Mouse (Mus musculus) myocyte (in vitro differentiated cells): ENCODE results near the gene A630095N17Rik. TPM values are rescaled to one million over a fixed set of nuclear protein-coding genes. Genes with fewer than 3 reads are reported as not detected.
A peak's percentile ranks its signal among the peaks of the same experiment; 100 is the strongest.

ENCODE experiments used
- H3K27me3 ChIP-seq: one replicate; pipeline ENCODE4 v1.6.1; 2011; ENCODE audit not compliant: control insufficient read depth, insufficient read depth, insufficient read length
- H3K36me3 ChIP-seq: one replicate; pipeline ENCODE4 v1.6.1; 2011; ENCODE audit not compliant: control insufficient read depth, insufficient read depth
- H3K4me2 ChIP-seq: one replicate; pipeline ENCODE4 v1.6.1; 2011; ENCODE audit warnings: low read depth, control low read depth
- H3K4me3 ChIP-seq: one replicate; pipeline ENCODE4 v1.5.1; 2011; ENCODE audit warnings: mild to moderate bottlenecking, control low read depth, moderate library complexity
- H3K79me2 ChIP-seq: one replicate; pipeline ENCODE4 v1.6.1; 2011; ENCODE audit not compliant: control insufficient read depth, insufficient read depth
- H3ac ChIP-seq: one replicate; pipeline ENCODE4 v1.6.1; 2011; ENCODE audit not compliant: control insufficient read depth, insufficient read length
- CEBPB ChIP-seq: IDR thresholded peaks from 2 replicates; pipeline ENCODE4 v1.6.1; 2011; ENCODE audit warnings: mild to moderate bottlenecking, moderate library complexity; ENCODE audit not compliant: poor library complexity, insufficient read depth, severe bottlenecking
- E2F4 ChIP-seq: IDR thresholded peaks from one replicate; pipeline ENCODE4 v1.6.1; 2011; ENCODE audit warnings: mild to moderate bottlenecking, control low read depth, moderate library complexity; ENCODE audit not compliant: insufficient read depth
- MAX ChIP-seq: IDR thresholded peaks from one replicate; pipeline ENCODE4 v1.6.1; 2011; ENCODE audit warnings: low read depth, mild to moderate bottlenecking, control low read depth
- MYOD1 ChIP-seq, 3 experiments: IDR thresholded peaks; one replicate each; pipeline ENCODE4 v1.6.1; 2011; ENCODE audit warnings: control low read depth in 2 of 3, low read depth in 2 of 3, mild to moderate bottlenecking in 2 of 3, moderate library complexity in 1 of 3; ENCODE audit not compliant: insufficient read length in 2 of 3, control insufficient read depth in 1 of 3
- MYOG ChIP-seq, 3 experiments: IDR thresholded peaks; one replicate each; pipeline ENCODE4 v1.6.1; 2011; ENCODE audit warnings: control low read depth in 2 of 3, low read depth in 2 of 3, mild to moderate bottlenecking in 2 of 3; ENCODE audit not compliant: insufficient read length in 2 of 3, control insufficient read depth in 1 of 3, insufficient read depth in 1 of 3
- POLR2A ChIP-seq: IDR thresholded peaks from one replicate; pipeline ENCODE4 v1.6.1; 2011; ENCODE audit warnings: low read depth, mild to moderate bottlenecking, control low read depth, moderate library complexity; ENCODE audit not compliant: insufficient read length
- POLR2AphosphoS2 ChIP-seq: IDR thresholded peaks from one replicate; pipeline ENCODE4 v1.6.1; 2011; ENCODE audit warnings: low read depth, control low read depth; ENCODE audit not compliant: insufficient read length
- REST ChIP-seq: IDR thresholded peaks from one replicate; pipeline ENCODE4 v1.6.1; 2011; ENCODE audit warnings: mild to moderate bottlenecking, control low read depth, moderate library complexity; ENCODE audit not compliant: insufficient read depth, insufficient read length
- SRF ChIP-seq: IDR thresholded peaks from one replicate; pipeline ENCODE4 v1.6.1; 2011; ENCODE audit warnings: low read depth; ENCODE audit not compliant: control insufficient read depth, insufficient read length
- TCF12 ChIP-seq: IDR thresholded peaks from one replicate; pipeline ENCODE4 v1.6.1; 2011; ENCODE audit warnings: mild to moderate bottlenecking, control low read depth; ENCODE audit not compliant: poor library complexity, insufficient read depth, severe bottlenecking
- TCF3 ChIP-seq: IDR thresholded peaks from one replicate; pipeline ENCODE4 v1.6.1; 2011; ENCODE audit warnings: low read depth, control low read depth; ENCODE audit not compliant: insufficient read length
- USF1 ChIP-seq: IDR thresholded peaks from one replicate; pipeline ENCODE4 v1.6.1; 2011; ENCODE audit warnings: low read depth, mild to moderate bottlenecking, control low read depth, moderate library complexity
- polyA plus RNA-seq: library from polyadenylated mRNA; unstranded; fragments of >200 nt; fragmentation: generic; extraction: Trizol; gene quantifications from one replicate; pipeline ENCODE4 v1.2.1, GENCODE M21; 2012; ENCODE audit warnings: missing spikeins

Gene A630095N17Rik
- polyA plus RNA-seq, 1 experiment = 0.11 TPM

DNA sequence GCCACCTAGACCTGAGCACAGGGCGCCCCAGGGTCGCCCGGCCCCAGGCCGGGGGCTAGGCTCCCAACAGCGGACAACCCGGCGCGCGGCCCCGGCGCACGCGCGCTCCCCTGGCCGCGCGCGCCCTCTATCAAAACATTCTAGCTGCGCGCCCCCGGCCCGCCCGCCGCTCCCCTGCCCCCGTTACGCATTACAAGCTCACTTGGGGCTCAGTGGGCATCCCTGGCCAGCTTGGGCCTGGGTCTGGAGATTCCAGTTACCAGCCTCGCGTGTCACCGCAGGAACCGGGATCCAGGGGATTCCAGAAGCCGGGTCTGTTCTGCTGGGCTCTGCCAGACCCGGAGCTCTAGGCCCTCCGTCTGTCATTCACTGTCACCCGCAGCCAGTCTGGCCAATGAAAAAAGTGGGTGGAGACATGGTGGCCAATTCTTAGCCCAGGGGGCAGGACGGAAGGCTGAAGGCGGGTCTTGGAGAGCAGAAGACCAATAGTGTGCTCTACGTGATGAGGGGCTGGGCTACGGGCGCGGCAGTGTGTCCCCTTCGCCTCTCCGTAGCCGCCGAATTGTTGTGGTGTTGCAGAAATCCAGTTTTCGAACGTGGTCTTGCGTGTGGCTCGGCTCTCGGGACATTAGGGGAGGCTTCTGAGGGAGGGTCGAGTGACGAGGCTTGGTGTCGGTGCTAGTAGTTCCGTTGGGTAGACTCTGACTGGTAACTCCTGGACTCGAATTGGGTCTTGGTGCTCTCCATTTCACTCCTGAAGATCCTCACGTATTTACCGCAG lies 40.1 kb downstream of the A630095N17Rik start, which contains the start of the genes Ankzf1 and Atg9a:
Gene Ankzf1, plus strand, starts transcription at position 530 of the 781 bp plus-strand sequence.
Gene Atg9a, minus strand, starts transcription at position 575 of the 781 bp plus-strand sequence.
- Histone ChIP-seq H3ac (peak within 1 kb of the TSS; percentile 89), H3K79me2 (peaks cover 6% of the 10 kb centered on the region), H3K4me2 (peak within 1 kb of the TSS; percentile 93), H3K36me3 (peaks cover 22% of the 10 kb centered on the region), H3K27me3 (no peaks in the 10 kb centered on the region), H3K4me3 (peak within 1 kb of the TSS; percentile 94)
- TF ChIP-seq REST (no peak), SRF (peak; percentile 53), TCF12 (no peak), POLR2AphosphoS2 (peak; percentile 86), E2F4 (no peak), POLR2A (peak; percentile 79), USF1 (no peak), MYOG (IDR thresholded peaks at IDR 0.05; ENCODE audit: control insufficient read depth in 1 of 3, insufficient read depth in 1 of 3, insufficient read length in 2 of 3, low read depth in 2 of 3) (peak in 1 of 3 experiments; percentile 3), MAX (peak; percentile 11)

DNA sequence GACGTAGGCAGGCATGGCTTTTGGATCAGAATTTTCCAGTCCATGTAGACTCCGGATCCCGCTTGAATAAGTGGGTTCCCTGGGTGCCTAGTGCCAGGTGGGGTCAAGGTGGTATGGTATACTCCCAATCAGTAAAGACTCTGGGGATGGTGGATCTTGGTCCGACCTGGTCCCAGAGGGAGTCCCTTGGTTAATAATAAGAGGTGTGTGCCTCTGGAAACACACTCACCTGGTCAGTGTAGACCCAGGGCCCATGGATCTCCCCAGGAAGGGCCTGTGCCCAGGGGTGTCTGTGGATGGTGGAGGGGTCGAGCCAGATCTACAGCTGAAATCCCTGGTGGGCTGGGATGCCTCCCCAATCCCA lies 40.7 kb downstream of the A630095N17Rik start:
- Histone ChIP-seq H3ac (peak overlapping the region; percentile 89), H3K79me2 (peaks cover 6% of the 10 kb centered on the region), H3K27me3 (no peaks in the 10 kb centered on the region), H3K4me3 (peak overlapping the region; percentile 94), H3K4me2 (peak overlapping the region; percentile 93), H3K36me3 (peaks cover 19% of the 10 kb centered on the region)
- no peak for TF ChIP-seq TCF3
- TF ChIP-seq E2F4 = no peak
- no peak for TF ChIP-seq TCF12
- no peak for TF ChIP-seq MYOD1 (IDR thresholded peaks at IDR 0.05; ENCODE audit: control insufficient read depth in 1 of 3, insufficient read length in 2 of 3, low read depth in 2 of 3)
- TF ChIP-seq CEBPB = no peak
- no peak for TF ChIP-seq POLR2AphosphoS2
- no peak for TF ChIP-seq MYOG (IDR thresholded peaks at IDR 0.05; ENCODE audit: control insufficient read depth in 1 of 3, insufficient read depth in 1 of 3, insufficient read length in 2 of 3, low read depth in 2 of 3)
- TF ChIP-seq MAX = no peak
- TF ChIP-seq USF1 = no peak
- TF ChIP-seq POLR2A = no peak
- no peak for TF ChIP-seq REST
- no peak for TF ChIP-seq SRF

DNA sequence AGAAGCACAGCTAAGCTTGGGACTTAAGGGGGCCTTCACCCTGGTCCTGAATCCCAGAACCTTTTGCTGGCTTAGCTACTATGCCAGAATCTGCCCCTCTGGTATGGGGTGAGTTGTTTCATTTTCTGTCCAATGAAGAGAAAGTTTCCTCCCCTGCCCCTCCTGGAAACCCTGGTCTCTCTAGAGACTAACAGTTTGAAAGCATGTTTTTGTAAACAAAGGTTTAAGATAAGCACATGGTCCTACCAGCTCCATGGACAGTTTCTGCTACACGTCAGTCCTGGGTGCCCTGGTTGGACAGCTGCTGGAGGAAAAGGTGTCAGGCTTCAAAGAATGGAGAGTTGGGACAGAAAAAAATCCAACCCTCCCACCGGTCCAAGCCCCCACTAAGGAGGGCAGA lies 41.3 kb downstream of the A630095N17Rik start:
- H3K27me3 ChIP-seq = no peaks in the 10 kb centered on the region
- peaks cover 13% of the 10 kb centered on the region for H3K36me3 ChIP-seq
- H3ac ChIP-seq = no peak overlapping the region
- TF ChIP-seq MYOG (IDR thresholded peaks at IDR 0.05; ENCODE audit: control insufficient read depth in 1 of 3, insufficient read depth in 1 of 3, insufficient read length in 2 of 3, low read depth in 2 of 3) = no peak
- TF ChIP-seq USF1 = no peak
- peak overlapping the region; percentile 93 for H3K4me2 ChIP-seq
- H3K79me2 ChIP-seq = peaks cover 6% of the 10 kb centered on the region
- H3K4me3 ChIP-seq = peak overlapping the region; percentile 94

DNA sequence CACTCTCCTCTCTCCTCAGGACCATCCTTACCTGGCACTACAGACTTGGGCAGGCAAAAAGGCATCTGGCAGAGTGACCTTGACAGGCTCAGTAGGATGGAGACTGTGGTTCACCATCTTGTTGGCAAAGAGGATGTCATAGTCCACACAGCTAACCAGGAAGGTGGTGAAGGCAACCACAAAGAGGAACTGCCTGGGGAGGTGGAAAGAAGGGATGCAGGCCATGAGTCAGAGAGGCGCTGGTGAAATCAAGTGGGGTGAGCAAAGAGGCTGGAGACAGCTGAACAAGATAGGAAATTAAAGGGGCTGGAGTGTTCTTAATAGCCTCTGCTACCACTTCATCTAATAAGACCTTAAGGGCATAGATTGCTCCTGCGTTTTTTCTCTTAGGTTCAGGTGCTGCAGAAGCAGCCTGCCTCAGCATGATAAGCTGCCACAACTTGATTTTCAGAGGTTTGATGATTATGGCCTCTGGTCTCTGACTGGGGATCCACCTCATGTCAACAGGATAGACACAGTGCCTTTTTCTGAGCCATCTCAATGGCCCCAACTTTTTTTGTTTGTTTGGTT lies 43.9 kb downstream of the A630095N17Rik start:
- Histone ChIP-seq H3ac (no peak overlapping the region), H3K27me3 (no peaks in the 10 kb centered on the region), H3K4me3 (no peak overlapping the region), H3K79me2 (peaks cover 6% of the 10 kb centered on the region), H3K36me3 (peaks cover 7% of the 10 kb centered on the region), H3K4me2 (no peak overlapping the region)
- no peak for TF ChIP-seq E2F4

DNA sequence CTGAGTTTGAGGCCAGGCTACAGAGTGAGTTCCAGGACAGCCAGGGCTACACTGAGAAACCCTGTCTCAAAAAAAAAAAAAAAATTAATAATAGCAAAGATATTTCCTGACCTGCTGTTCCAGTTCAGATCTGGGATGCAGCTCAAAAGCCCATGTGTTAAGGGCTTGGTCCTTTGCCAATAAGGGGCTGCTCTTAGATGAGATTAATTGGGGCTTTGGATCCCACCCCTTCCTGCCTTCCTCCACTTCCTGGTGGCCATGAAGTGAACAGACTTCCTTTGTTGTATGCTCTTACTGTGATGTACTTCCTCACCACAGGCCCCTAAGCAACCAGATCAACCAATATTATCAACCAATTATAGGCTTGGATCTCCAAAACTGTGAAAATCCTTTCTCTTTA lies 44.8 kb downstream of the A630095N17Rik start:
- H3K4me2 ChIP-seq = no peak overlapping the region
- H3K36me3 ChIP-seq = peaks cover 7% of the 10 kb centered on the region

More for the DNA sequence above, 44.8 kb downstream of the A630095N17Rik start:
- no peak overlapping the region for H3K4me3 ChIP-seq
- H3K27me3 ChIP-seq = no peaks in the 10 kb centered on the region
- TF ChIP-seq SRF (no peak), MYOD1 (IDR thresholded peaks at IDR 0.05; ENCODE audit: control insufficient read depth in 1 of 3, insufficient read length in 2 of 3, low read depth in 2 of 3) (no peak), POLR2A (no peak), TCF12 (no peak), MAX (no peak), MYOG (IDR thresholded peaks at IDR 0.05; ENCODE audit: control insufficient read depth in 1 of 3, insufficient read depth in 1 of 3, insufficient read length in 2 of 3, low read depth in 2 of 3) (no peak), CEBPB (no peak), E2F4 (no peak), REST (no peak)
- no peak overlapping the region for H3ac ChIP-seq
- H3K79me2 ChIP-seq = peaks cover 6% of the 10 kb centered on the region
